Mouse (Mus musculus) liver, adult 2 months (tissue): ENCODE data around the gene Mrs2.

Experiments used
- CTCF ChIP-seq: fragments of 200-500 bp; IDR thresholded peaks from 2 replicates; pipeline ENCODE4 v1.5.1; 2011; ENCODE audit warnings: low read depth, low read length, control low read depth
- POLR2A ChIP-seq: fragments of 200-500 bp; IDR thresholded peaks from 2 replicates; pipeline ENCODE4 v1.6.1; 2011; ENCODE audit warnings: low read length, control low read depth; ENCODE audit not compliant: insufficient read depth; ENCODE audit errors: extremely low read depth

- TF ChIP-seq POLR2A (no peak), CTCF (no peak)
These were observed 337 bp upstream of the Mrs2 start for GRCm38 (mm10) chr13:25020540-25020892.
